Mouse (Mus musculus) urinary bladder, postnatal 36 days (tissue): ENCODE results near the gene Pcsk2.

Source experiments
- DNase-seq, 2 experiments: peaks; one replicate each; pipeline ENCODE4 v3.0.0; 2022; ENCODE audit warnings: low spot score in 2 of 2, mixed read lengths in 1 of 2

Pcsk2 gene

DNA sequence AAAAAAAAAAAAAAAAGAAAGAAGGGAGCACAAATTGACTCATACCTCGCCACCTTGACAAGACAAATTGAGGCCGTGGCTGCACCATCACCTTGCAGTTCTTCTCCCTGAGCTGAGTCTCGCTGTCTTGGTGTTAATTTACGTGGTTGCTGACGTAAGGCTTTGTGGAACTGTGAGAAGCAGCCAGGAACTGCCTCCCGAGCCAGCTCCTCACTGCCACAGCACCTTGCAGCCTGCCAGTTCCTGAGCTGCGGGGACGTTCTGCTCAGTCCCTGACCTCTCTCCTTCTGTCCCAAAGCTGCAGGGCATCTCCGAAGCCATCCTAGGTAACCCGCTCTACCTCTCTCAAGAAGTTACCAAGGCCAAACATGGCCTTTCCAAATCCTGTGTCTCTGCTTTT, 186.5 kb downstream of the Pcsk2 start:
- no peak for DNase-seq

GRCm38 (mm10) chr2:143735442-143735841, 189.5 kb downstream of the Pcsk2 start:
- DNase-seq = no peak

DNA sequence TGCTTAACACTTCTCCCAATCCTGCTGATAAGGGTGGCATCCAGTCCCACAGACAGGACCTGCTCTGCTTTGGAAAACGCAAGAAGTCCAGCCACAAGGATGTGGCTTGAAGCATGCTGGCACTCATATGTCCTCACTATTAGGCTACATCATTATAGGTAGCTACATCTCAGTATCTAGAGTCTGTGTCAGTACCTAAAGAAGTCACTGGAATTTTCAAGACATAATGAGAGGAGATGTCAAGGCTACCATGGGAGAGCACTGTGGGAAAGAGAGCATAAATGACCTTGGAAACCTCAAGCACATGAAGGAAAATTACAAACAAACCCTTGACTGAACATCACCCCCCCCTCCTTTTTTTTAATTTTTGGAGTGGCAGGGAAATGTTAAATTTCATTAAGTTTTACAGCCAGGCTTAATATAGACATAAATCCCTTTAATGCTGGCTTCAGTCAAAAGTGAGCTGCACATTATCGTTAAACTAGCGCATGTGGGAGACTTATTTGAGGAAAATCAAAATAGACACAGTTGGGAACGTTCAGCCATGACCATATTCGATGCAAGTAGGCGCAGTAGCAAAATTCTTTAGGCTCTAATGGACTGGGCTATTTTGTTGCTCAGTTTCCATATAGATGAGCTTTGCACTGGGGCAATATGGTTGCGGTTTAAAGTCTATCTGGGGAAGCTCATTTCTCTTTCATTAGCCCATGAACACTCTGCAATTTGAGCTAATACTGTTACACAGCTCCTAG, 193.7 kb downstream of the Pcsk2 start:
- DNase-seq = no peak

DNA sequence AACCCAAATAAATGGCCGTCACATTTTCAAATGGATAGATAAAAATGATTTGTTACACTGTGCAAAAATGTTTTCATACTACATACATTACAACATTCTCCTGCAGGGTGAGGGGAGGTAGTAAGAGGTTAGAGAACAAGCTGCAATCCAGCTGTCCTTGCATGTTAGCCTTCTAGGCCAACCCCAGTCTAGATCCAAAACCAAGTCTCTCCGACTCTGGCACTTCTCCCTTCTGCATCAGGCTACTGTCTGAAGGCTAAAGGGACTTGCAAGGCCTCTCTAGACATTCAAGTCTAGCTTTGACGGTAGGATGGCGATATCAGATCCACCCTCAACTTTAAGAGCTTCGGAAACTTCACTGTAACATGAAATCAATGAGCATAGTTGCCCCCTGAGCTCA, 196.5 kb downstream of the Pcsk2 start:
- no peak for DNase-seq

DNA sequence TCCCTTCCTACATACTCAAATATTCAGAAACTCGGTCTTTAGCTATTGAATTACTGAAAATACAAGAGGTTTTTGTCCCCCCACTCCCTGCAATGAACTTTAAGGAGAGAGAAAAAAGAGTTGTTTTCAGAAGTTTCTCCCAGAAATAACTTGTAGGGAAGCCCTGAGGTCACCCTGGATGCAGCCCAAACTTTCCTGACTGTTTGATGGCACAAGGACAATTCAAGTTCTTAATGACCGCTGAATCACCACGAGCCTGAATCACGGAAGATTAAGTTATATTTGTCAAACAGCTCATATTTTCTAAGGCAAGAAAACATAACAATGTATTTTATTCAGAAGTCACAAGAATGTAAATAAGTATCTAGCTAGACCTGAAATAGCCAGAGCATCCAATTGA, 197.1 kb downstream of the Pcsk2 start:
- no peak for DNase-seq

GRCm38 (mm10) chr2:143752051-143752788, 206.3 kb downstream of the Pcsk2 start:
- no peak for DNase-seq

DNA sequence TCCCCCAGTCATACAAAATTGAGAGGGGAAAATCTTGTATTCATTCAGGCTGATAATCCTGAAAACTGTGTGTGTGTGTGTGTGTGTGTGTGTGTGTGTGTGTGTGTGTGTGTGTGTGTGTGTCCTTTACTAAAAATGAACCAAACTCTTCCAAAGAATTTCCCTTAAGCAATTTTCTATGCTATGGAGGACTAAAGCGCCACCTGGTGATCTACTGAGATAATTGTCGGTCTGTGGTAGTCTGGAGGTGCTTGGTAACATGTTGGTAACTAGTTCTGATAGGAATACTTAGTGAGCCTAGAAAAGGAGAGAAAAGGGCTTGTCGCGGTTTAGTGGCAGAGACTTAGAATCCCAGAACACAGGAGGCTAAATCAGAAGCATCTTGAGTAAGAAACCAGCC, 230.5 kb downstream of the Pcsk2 start:
- DNase-seq = no peak

GRCm38 (mm10) chr2:143780310-143780709, 234.4 kb downstream of the Pcsk2 start:
- DNase-seq = no peak

GRCm38 (mm10) chr2:143789911-143790310, 244.0 kb downstream of the Pcsk2 start:
- DNase-seq = no peak

DNA sequence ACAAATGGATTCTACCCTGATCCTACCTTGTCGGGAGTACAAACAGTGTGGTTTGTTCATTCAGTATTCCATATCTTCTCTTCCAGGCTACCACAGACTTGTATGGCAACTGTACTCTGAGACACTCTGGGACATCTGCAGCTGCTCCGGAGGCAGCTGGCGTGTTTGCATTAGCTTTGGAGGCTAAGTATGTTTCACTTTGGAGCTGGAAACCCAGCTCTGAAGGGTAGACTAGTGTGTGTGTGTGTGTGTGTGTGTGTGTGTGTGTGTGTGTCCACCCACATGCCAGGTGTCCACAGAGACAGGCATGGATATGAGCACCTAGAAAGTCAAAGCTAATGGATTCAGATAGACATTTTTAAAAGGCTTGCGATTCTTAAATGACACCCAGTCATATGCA, 249.9 kb downstream of the Pcsk2 start:
- no peak for DNase-seq

- DNase-seq = no peak
These were observed 250.5 kb downstream of the Pcsk2 start for GRCm38 (mm10) chr2:143796335-143797013.

GRCm38 (mm10) chr2:143801097-143801496, 255.1 kb downstream of the Pcsk2 start:
- no peak for DNase-seq

DNA sequence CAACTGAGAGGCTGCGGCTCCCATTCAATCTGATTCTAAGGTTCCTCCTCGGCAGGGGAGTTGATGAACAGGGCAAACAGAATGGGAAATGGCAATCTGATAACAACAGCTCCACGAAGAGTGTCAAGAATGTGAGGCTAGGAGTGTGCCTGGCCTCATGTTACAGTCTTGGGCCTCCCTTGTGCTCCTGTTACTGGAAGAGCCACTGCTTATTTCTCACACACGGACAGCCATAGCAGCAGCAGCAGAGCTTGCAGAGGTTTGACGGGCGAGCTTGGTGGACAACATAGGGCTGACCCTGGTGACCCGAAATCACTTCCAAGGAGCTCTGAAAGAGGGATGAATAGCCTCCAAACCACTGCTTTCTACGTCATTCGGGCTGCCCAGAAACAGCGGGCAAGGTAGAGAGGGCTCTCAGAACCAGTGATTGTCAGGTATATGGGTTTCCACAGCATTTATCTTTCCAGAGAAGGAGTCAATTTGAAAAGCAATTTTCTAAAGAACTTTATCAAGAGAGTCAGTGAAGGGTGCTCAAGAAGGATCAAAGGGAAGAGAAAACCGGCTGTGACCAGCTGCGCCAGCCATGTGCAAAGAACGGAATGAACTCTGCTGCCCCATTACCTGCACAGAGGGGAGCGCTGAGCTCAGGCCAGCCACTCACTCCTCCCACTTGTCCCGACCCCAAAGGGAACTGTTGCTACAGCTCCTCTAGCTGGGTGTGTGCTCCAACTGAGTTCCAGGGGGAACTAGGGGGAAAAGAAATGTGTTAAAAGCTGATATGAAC, 260.4 kb downstream of the Pcsk2 start:
- no peak for DNase-seq

DNA sequence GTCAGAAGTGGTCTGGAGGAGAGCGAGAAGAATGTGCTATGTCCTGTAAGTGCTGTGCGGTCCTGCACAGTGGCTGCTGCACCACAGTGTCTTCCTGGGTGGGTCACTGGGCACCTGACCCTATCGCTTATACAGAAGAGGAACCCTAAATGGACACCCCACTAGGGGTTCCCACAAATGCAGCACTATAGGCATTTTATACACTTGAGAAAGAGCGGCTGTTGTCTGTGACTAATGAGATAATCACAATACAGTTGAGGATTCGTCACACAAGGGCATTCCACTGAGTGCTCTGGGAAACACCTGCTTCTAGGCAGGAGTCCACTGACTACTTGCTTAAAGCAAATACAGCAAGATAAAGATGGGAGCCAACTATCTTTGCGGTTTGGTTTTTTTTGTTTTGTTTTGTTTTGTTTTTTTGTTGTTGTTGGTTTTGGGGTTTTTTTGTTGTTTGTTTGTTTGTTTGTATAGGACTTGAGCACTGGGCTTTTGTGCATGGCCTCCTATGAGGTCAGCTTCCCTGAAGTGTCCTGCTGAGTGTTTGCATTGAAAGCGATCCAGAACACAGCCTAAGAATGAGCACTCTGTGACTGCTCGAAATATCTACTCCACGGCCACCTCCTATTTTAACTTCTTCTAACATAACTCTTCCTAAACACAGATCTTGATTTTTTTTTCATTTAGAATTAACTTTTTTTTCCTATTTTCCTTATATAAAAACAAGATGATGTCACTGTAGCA, 261.1 kb downstream of the Pcsk2 start:
- no peak for DNase-seq

- no peak for DNase-seq
These were observed 262.8 kb downstream of the Pcsk2 start for GRCm38 (mm10) chr2:143808789-143809188.

GRCm38 (mm10) chr2:143812262-143812661, 266.3 kb downstream of the Pcsk2 start:
- DNase-seq = no peak

DNA sequence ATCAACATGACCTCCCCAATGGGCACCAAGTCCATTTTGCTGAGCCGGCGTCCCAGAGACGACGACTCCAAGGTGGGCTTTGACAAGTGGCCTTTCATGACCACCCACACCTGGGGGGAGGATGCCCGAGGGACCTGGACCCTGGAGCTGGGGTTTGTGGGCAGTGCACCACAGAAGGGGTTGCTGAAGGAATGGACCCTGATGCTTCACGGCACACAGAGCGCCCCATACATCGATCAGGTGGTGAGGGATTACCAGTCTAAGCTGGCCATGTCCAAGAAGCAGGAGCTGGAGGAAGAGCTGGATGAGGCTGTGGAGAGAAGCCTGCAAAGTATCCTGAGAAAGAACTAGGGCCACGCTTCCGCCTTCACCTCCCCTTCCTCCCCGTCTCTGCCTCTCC, 267.5 kb downstream of the Pcsk2 start:
- DNase-seq = no peak

DNA sequence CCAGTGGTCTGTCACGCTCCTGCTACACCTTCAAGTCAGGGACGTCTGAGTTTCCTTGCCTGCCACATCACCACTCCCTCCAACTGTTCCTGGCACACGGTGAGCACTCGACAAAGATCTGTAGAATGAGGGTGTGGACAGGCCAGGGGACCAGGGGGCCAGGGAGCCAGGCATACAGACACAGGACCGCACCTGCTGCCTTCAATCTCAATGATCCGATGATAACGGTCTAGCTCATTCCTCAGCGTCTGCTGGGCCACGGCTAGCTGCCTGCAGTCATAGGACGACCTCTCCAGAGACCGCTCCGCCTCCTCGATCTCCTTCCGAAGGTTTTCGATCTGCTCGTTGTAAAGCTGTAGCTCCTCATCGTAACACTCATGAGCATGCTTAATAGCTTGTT, 285.7 kb downstream of the Pcsk2 start:
- no peak for DNase-seq

DNA sequence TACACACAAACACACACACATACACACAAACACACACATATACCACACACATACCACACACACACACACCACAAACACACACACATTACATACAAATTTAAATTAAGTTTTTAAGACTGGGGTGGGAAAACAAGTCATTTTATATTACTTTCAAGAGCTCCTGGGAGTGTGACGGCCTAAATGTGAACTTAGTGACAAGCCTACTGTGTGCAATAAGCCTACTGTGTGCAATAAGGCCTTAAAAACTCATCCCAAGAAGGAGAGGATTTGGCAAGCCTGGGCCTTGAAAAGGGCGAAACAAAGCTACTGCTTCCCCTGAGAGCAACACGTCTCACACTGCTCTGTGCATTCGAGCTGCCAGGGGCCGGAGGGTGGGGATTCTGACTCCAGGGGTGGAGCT, 286.8 kb downstream of the Pcsk2 start:
- no peak for DNase-seq

DNA sequence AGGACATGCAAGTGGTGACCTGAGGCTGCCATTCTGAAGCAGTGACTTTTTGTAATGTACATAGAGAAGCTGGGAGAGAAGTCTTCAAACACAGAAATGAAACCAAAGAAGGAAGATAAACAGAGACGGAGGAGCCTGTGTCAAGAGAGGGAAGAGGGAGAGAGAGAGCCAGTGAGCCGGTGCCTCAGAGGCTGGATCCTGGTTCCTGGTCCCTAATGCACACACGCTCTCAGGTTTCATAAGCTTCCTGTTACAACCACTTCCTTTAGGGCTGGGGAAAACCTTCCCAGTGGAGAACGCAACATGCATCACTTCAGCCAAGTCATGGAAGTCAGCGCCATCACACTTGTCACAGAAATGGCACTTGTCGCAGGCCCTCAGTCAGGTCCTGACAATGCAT, 288.1 kb downstream of the Pcsk2 start:
- DNase-seq = no peak

GRCm38 (mm10) chr2:143835820-143836219, 289.9 kb downstream of the Pcsk2 start:
- DNase-seq = no peak
